Comparison of ENCODE assay signal across 9 mouse cellular contexts in the genomic region with DNA sequence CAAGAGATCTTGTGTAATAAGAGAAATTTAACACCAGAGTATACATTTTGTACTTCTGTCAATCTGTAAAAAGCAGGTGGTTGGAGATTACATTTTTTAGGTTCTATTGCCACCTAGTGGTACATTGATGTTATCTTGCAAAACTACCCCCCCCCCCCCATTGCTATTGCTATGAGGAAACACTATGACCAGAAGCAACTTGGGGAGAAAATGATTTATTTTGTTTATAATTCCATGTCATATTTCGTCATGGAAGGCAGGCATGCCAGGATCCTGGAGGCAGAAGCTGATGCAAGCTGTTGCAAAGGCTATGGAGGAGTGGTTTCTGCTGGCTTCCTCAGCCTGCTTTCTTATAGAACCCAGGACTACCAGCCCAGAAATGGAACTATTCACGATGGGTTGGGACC.
A peak's percentile ranks its signal among the peaks of the same experiment; 100 is the strongest.
DNase-seq lines count a peak whose midpoint lies in the region; ATAC-seq lines count a peak whose summit lies in the region.
"Had no signal": no experiment of that assay in that cellular context is flagged by ENCODE, and none has a peak within 500 bp of the region (broad histone marks: within the 10 kb centered on the region; RNA-seq: fewer than 3 reads in every experiment).

No protein-coding gene starts in this region.

- no peak overlapping the region for H3K27ac ChIP-seq in midbrain, embryonic 11.5 days (ENCODE audit: low read depth, low read length)
- H3K27ac ChIP-seq in midbrain, embryonic 10.5 days (replicated peaks) = no peak overlapping the region
- H3K27ac ChIP-seq in midbrain, embryonic 16.5 days (ENCODE audit: low read length) = no peak overlapping the region
- H3K27ac ChIP-seq: embryonic facial prominence, embryonic 15.5 days had no signal

- no peaks in the 10 kb centered on the region for H3K36me3 ChIP-seq in midbrain, embryonic 11.5 days (ENCODE audit: control insufficient read depth, insufficient read depth, low read length)
- no peaks in the 10 kb centered on the region for H3K36me3 ChIP-seq in midbrain, embryonic 10.5 days
- H3K36me3 ChIP-seq in splenic B cell, adult 2 months (ENCODE audit: control insufficient read depth, insufficient read depth, low read length, poor library complexity, severe bottlenecking) = no peaks in the 10 kb centered on the region
- no peaks in the 10 kb centered on the region for H3K36me3 ChIP-seq in midbrain, embryonic 16.5 days (ENCODE audit: control insufficient read depth, insufficient read depth, low read length)
- H3K36me3 ChIP-seq: embryonic facial prominence, embryonic 15.5 days had no signal

- no peak overlapping the region for H3K4me2 ChIP-seq in midbrain, embryonic 11.5 days
- no peak overlapping the region for H3K4me2 ChIP-seq in midbrain, embryonic 16.5 days (ENCODE audit: low read length)
- H3K4me2 ChIP-seq: embryonic facial prominence, embryonic 15.5 days had no signal

- H3K4me3 ChIP-seq in midbrain, embryonic 11.5 days (ENCODE audit: low read depth, low read length) = no peak overlapping the region
- no peak overlapping the region for H3K4me3 ChIP-seq in midbrain, embryonic 10.5 days
- H3K4me3 ChIP-seq in midbrain, embryonic 16.5 days (ENCODE audit: low read depth, low read length) = no peak overlapping the region
- H3K4me3 ChIP-seq: embryonic facial prominence, embryonic 15.5 days had no signal

- no peaks in the 10 kb centered on the region for H3K4me1 ChIP-seq in midbrain, embryonic 11.5 days (ENCODE audit: control insufficient read depth, insufficient read depth, low read length)
- no peaks in the 10 kb centered on the region for H3K4me1 ChIP-seq in midbrain, embryonic 10.5 days
- no peaks in the 10 kb centered on the region for H3K4me1 ChIP-seq in midbrain, embryonic 16.5 days (ENCODE audit: control insufficient read depth, insufficient read depth, low read length)
- H3K4me1 ChIP-seq: embryonic facial prominence, embryonic 15.5 days had no signal

- H3K9me3 ChIP-seq in midbrain, embryonic 11.5 days (ENCODE audit: control insufficient read depth, low read length) = no peaks in the 10 kb centered on the region
- no peaks in the 10 kb centered on the region for H3K9me3 ChIP-seq in midbrain, embryonic 10.5 days (replicated peaks)
- H3K9me3 ChIP-seq in midbrain, embryonic 16.5 days (replicated peaks; ENCODE audit: control insufficient read depth, low read length, poor library complexity, severe bottlenecking) = no peaks in the 10 kb centered on the region
- H3K9me3 ChIP-seq: embryonic facial prominence, embryonic 15.5 days had no signal

- peak; percentile 8 to 81 for DNase-seq in adrenal gland, adult (ENCODE audit: inconsistent age in 2 of 2, low spot score in 1 of 2)
- no peak for DNase-seq in adrenal gland, postnatal 4 days (ENCODE audit: low spot score in 2 of 2)
- no peak for DNase-seq in midbrain, embryonic 11.5 days (ENCODE audit: low spot score, missing footprints)
- DNase-seq in midbrain, embryonic 10.5 days (ENCODE audit: low spot score) = no peak
- peak; percentile 44 for DNase-seq in splenic B cell, adult 2 months (ENCODE audit: low read depth, low spot score)
- DNase-seq in heart, postnatal 25 days (ENCODE audit: low spot score) = no peak

- no peak overlapping the region for H3K9ac ChIP-seq in midbrain, embryonic 11.5 days (ENCODE audit: low read length)
- no peak overlapping the region for H3K9ac ChIP-seq in midbrain, embryonic 16.5 days (ENCODE audit: low read depth, low read length)
- H3K9ac ChIP-seq: embryonic facial prominence, embryonic 15.5 days had no signal

- 0 out of 2 replicates have a peak, but pooled peaks have one; percentile 30 for ATAC-seq in midbrain, embryonic 11.5 days (ENCODE audit: low FRiP score)
- peak; percentile 79 for ATAC-seq in granulocyte monocyte progenitor cell, adult 5-6 weeks (replicated peaks; ENCODE audit: poor library complexity, severe bottlenecking)
- ATAC-seq in midbrain, embryonic 16.5 days = no peak

- intact Hi-C loops in heart, postnatal 25 days (cut with DNase I) = loop anchor here (10.0 kb wide), 1 partner anchor 1427 kb away; no protein-coding TSS in a partner anchor

- no peaks in the 10 kb centered on the region; the same call in 1 of the 2 replicates for H3K27me3 ChIP-seq in midbrain, embryonic 11.5 days (ENCODE audit: control insufficient read depth, insufficient read depth, low read length)
- H3K27me3 ChIP-seq in midbrain, embryonic 10.5 days (ENCODE audit: low read depth, poor library complexity, severe bottlenecking) = no peaks in the 10 kb centered on the region
- no peaks in the 10 kb centered on the region for H3K27me3 ChIP-seq in splenic B cell, adult 2 months (ENCODE audit: control insufficient read depth, insufficient read depth, low read length, poor library complexity, severe bottlenecking)
- no peaks in the 10 kb centered on the region for H3K27me3 ChIP-seq in midbrain, embryonic 16.5 days (ENCODE audit: control insufficient read depth, insufficient read depth, low read depth, low read length)
- H3K27me3 ChIP-seq: embryonic facial prominence, embryonic 15.5 days had no signal

- 63% methylated on average over 2 of the region's 2 CpGs for WGBS in midbrain, embryonic 11.5 days
- 75% methylated on average over 2 of the region's 2 CpGs for WGBS in midbrain, embryonic 10.5 days
- WGBS in midbrain, embryonic 16.5 days = 61% methylated on average over 2 of the region's 2 CpGs

Comparison
In these comparisons a context has a peak if more than half of its experiments do, and no peak if none do; other contexts are left out.
1. DNase-seq: peak in adrenal gland, adult (2 of 2) and splenic B cell, adult 2 months (single experiment); none in adrenal gland, postnatal 4 days (0 of 2), midbrain, embryonic 11.5 days (single experiment), midbrain, embryonic 10.5 days (single experiment) and heart, postnatal 25 days (single experiment).